Mouse (Mus musculus): Measurements from ENCODE around the gene Alox12e. TPM values are rescaled to one million over a fixed set of nuclear protein-coding genes. Genes with fewer than 3 reads are reported as not detected.

The Alox12e gene
- polyA plus RNA-seq, 1 experiment from 2014 or later = not detected

- no peak for ATAC-seq (ENCODE audit: insufficient read depth, low FRiP score)
- H3K27me3 ChIP-seq (ENCODE audit: control insufficient read depth, insufficient read depth, low read length) = peaks cover 33% of the 10 kb centered on the region
- 86% methylated on average over 8 of the region's 8 CpGs for WGBS
Observed at GRCm38 (mm10) chr11:70324726-70325125, 2.3 kb upstream of the Alox12e start.

GRCm38 (mm10) chr11:70321664-70322063 is 764 bp downstream of the Alox12e start:
- H3K9me3 ChIP-seq (replicated peaks; ENCODE audit: control insufficient read depth, low read length) = no peaks in the 10 kb centered on the region
- no peak overlapping the region for H3K9ac ChIP-seq (ENCODE audit: low read length)
- H3K4me3 ChIP-seq (replicated peaks; ENCODE audit: low read length) = no peak overlapping the region
- no peaks in the 10 kb centered on the region for H3K4me1 ChIP-seq (ENCODE audit: control insufficient read depth, insufficient read depth, low read length)
- no peaks in the 10 kb centered on the region for H3K36me3 ChIP-seq (ENCODE audit: control insufficient read depth, insufficient read depth, low read length)
- no peak overlapping the region for H3K27ac ChIP-seq (ENCODE audit: low read length)
- peaks cover 38% of the 10 kb centered on the region for H3K27me3 ChIP-seq (ENCODE audit: control insufficient read depth, insufficient read depth, low read length)
- WGBS = 2% methylated on average over 15 of the region's 15 CpGs
- no peak for ATAC-seq (ENCODE audit: insufficient read depth, low FRiP score)
- H3K4me2 ChIP-seq (ENCODE audit: low read depth, low read length) = no peak overlapping the region

More at GRCm38 (mm10) chr11:70324726-70325125, 2.3 kb upstream of the Alox12e start:
- Histone ChIP-seq H3K36me3 (ENCODE audit: control insufficient read depth, insufficient read depth, low read length) (no peaks in the 10 kb centered on the region), H3K9me3 (replicated peaks; ENCODE audit: control insufficient read depth, low read length) (no peaks in the 10 kb centered on the region), H3K4me3 (replicated peaks; ENCODE audit: low read length) (no peak overlapping the region), H3K9ac (ENCODE audit: low read length) (no peak overlapping the region), H3K27ac (ENCODE audit: low read length) (no peak overlapping the region), H3K4me1 (ENCODE audit: control insufficient read depth, insufficient read depth, low read length) (no peaks in the 10 kb centered on the region), H3K4me2 (ENCODE audit: low read depth, low read length) (no peak overlapping the region)

GRCm38 (mm10) chr11:70319614-70320013 is 2.8 kb downstream of the Alox12e start:
- Histone ChIP-seq H3K4me3 (replicated peaks; ENCODE audit: low read length) (no peak overlapping the region), H3K4me2 (ENCODE audit: low read depth, low read length) (no peak overlapping the region), H3K36me3 (ENCODE audit: control insufficient read depth, insufficient read depth, low read length) (no peaks in the 10 kb centered on the region), H3K9ac (ENCODE audit: low read length) (no peak overlapping the region), H3K27ac (ENCODE audit: low read length) (no peak overlapping the region), H3K4me1 (ENCODE audit: control insufficient read depth, insufficient read depth, low read length) (no peaks in the 10 kb centered on the region), H3K27me3 (ENCODE audit: control insufficient read depth, insufficient read depth, low read length) (peaks cover 38% of the 10 kb centered on the region), H3K9me3 (replicated peaks; ENCODE audit: control insufficient read depth, low read length) (no peaks in the 10 kb centered on the region)
- 84% methylated on average over 12 of the region's 12 CpGs for WGBS
- no peak for ATAC-seq (ENCODE audit: insufficient read depth, low FRiP score)

GRCm38 (mm10) chr11:70313833-70314232 is 8.6 kb downstream of the Alox12e start:
- WGBS = 44% methylated on average over 7 of the region's 7 CpGs
- no peak for ATAC-seq (ENCODE audit: insufficient read depth, low FRiP score)

GRCm38 (mm10) chr11:70309341-70309740 is 13.1 kb downstream of the Alox12e start:
- ATAC-seq (ENCODE audit: insufficient read depth, low FRiP score) = no peak
- 17% methylated on average over 9 of the region's 9 CpGs for WGBS
- no peak overlapping the region for H3K4me2 ChIP-seq (ENCODE audit: low read depth, low read length)

More at GRCm38 (mm10) chr11:70313833-70314232, 8.6 kb downstream of the Alox12e start:
- no peak overlapping the region for H3K9ac ChIP-seq (ENCODE audit: low read length)
- H3K4me1 ChIP-seq (ENCODE audit: control insufficient read depth, insufficient read depth, low read length) = no peaks in the 10 kb centered on the region
- no peak overlapping the region for H3K4me3 ChIP-seq (replicated peaks; ENCODE audit: low read length)
- no peaks in the 10 kb centered on the region for H3K9me3 ChIP-seq (replicated peaks; ENCODE audit: control insufficient read depth, low read length)
- no peak overlapping the region for H3K4me2 ChIP-seq (ENCODE audit: low read depth, low read length)
- no peak overlapping the region for H3K27ac ChIP-seq (ENCODE audit: low read length)
- no peaks in the 10 kb centered on the region for H3K27me3 ChIP-seq (ENCODE audit: control insufficient read depth, insufficient read depth, low read length)
- H3K36me3 ChIP-seq (ENCODE audit: control insufficient read depth, insufficient read depth, low read length) = no peaks in the 10 kb centered on the region

GRCm38 (mm10) chr11:70308296-70308695 is 14.1 kb downstream of the Alox12e start:
- H3K27me3 ChIP-seq (ENCODE audit: control insufficient read depth, insufficient read depth, low read length) = no peaks in the 10 kb centered on the region
- WGBS = 97% methylated on average over 2 of the region's 2 CpGs
- no peaks in the 10 kb centered on the region for H3K36me3 ChIP-seq (ENCODE audit: control insufficient read depth, insufficient read depth, low read length)
- H3K9ac ChIP-seq (ENCODE audit: low read length) = no peak overlapping the region
- no peak overlapping the region for H3K4me3 ChIP-seq (replicated peaks; ENCODE audit: low read length)
- H3K4me2 ChIP-seq (ENCODE audit: low read depth, low read length) = no peak overlapping the region
- H3K4me1 ChIP-seq (ENCODE audit: control insufficient read depth, insufficient read depth, low read length) = no peaks in the 10 kb centered on the region
- no peak for ATAC-seq (ENCODE audit: insufficient read depth, low FRiP score)
- H3K27ac ChIP-seq (ENCODE audit: low read length) = no peak overlapping the region
- H3K9me3 ChIP-seq (replicated peaks; ENCODE audit: control insufficient read depth, low read length) = no peaks in the 10 kb centered on the region

More at GRCm38 (mm10) chr11:70309341-70309740, 13.1 kb downstream of the Alox12e start:
- H3K36me3 ChIP-seq (ENCODE audit: control insufficient read depth, insufficient read depth, low read length) = no peaks in the 10 kb centered on the region
- H3K27me3 ChIP-seq (ENCODE audit: control insufficient read depth, insufficient read depth, low read length) = no peaks in the 10 kb centered on the region
- no peaks in the 10 kb centered on the region for H3K9me3 ChIP-seq (replicated peaks; ENCODE audit: control insufficient read depth, low read length)
- no peak overlapping the region for H3K27ac ChIP-seq (ENCODE audit: low read length)
- no peak overlapping the region for H3K9ac ChIP-seq (ENCODE audit: low read length)
- no peaks in the 10 kb centered on the region for H3K4me1 ChIP-seq (ENCODE audit: control insufficient read depth, insufficient read depth, low read length)
- no peak overlapping the region for H3K4me3 ChIP-seq (replicated peaks; ENCODE audit: low read length)

- ATAC-seq (ENCODE audit: insufficient read depth, low FRiP score) = no peak
- Histone ChIP-seq H3K27ac (ENCODE audit: low read length) (no peak overlapping the region), H3K4me2 (ENCODE audit: low read depth, low read length) (no peak overlapping the region), H3K9me3 (replicated peaks; ENCODE audit: control insufficient read depth, low read length) (peaks cover 3% of the 10 kb centered on the region), H3K27me3 (ENCODE audit: control insufficient read depth, insufficient read depth, low read length) (no peaks in the 10 kb centered on the region), H3K4me3 (replicated peaks; ENCODE audit: low read length) (no peak overlapping the region), H3K4me1 (ENCODE audit: control insufficient read depth, insufficient read depth, low read length) (no peaks in the 10 kb centered on the region), H3K36me3 (ENCODE audit: control insufficient read depth, insufficient read depth, low read length) (no peaks in the 10 kb centered on the region), H3K9ac (ENCODE audit: low read length) (no peak overlapping the region)
- 58% methylated on average over 7 of the region's 7 CpGs for WGBS
Observed at GRCm38 (mm10) chr11:70306159-70306558, 16.3 kb downstream of the Alox12e start.

GRCm38 (mm10) chr11:70302293-70302692 is 20.1 kb downstream of the Alox12e start:
- Histone ChIP-seq H3K4me2 (ENCODE audit: low read depth, low read length) (no peak overlapping the region), H3K9ac (ENCODE audit: low read length) (no peak overlapping the region), H3K4me3 (replicated peaks; ENCODE audit: low read length) (no peak overlapping the region), H3K27me3 (ENCODE audit: control insufficient read depth, insufficient read depth, low read length) (no peaks in the 10 kb centered on the region), H3K27ac (ENCODE audit: low read length) (no peak overlapping the region), H3K36me3 (ENCODE audit: control insufficient read depth, insufficient read depth, low read length) (no peaks in the 10 kb centered on the region), H3K9me3 (replicated peaks; ENCODE audit: control insufficient read depth, low read length) (peaks cover 6% of the 10 kb centered on the region), H3K4me1 (ENCODE audit: control insufficient read depth, insufficient read depth, low read length) (0 out of 2 replicates have a peak, but pooled peaks cover 4% of the 10 kb centered on the region)
- WGBS = 82% methylated on average over 4 of the region's 4 CpGs
- ATAC-seq (ENCODE audit: insufficient read depth, low FRiP score) = no peak

GRCm38 (mm10) chr11:70297836-70298454 is 24.5 kb downstream of the Alox12e start:
- ATAC-seq (ENCODE audit: insufficient read depth, low FRiP score) = no peak
- peaks cover 6% of the 10 kb centered on the region for H3K9me3 ChIP-seq (replicated peaks; ENCODE audit: control insufficient read depth, low read length)
- no peak overlapping the region for H3K4me3 ChIP-seq (replicated peaks; ENCODE audit: low read length)
- WGBS = 20% methylated on average over 12 of the region's 12 CpGs
- H3K4me1 ChIP-seq (ENCODE audit: control insufficient read depth, insufficient read depth, low read length) = 0 out of 2 replicates have a peak, but pooled peaks cover 4% of the 10 kb centered on the region
- no peak overlapping the region for H3K4me2 ChIP-seq (ENCODE audit: low read depth, low read length)
- no peaks in the 10 kb centered on the region for H3K36me3 ChIP-seq (ENCODE audit: control insufficient read depth, insufficient read depth, low read length)
- no peak overlapping the region for H3K9ac ChIP-seq (ENCODE audit: low read length)
- peak overlapping the region; percentile 45; the same call in 1 of the 2 replicates for H3K27ac ChIP-seq (ENCODE audit: low read length)
- H3K27me3 ChIP-seq (ENCODE audit: control insufficient read depth, insufficient read depth, low read length) = no peaks in the 10 kb centered on the region

All from stomach, embryonic 16.5 days (tissue).